Mouse (Mus musculus) left cerebral cortex, postnatal 36 days (tissue): ENCODE measurements around the gene Alkbh2. TPM values are rescaled to one million over a fixed set of nuclear protein-coding genes. Genes with fewer than 3 reads are reported as not detected.

ENCODE experiments used
- DNase-seq, 2 experiments: peaks; one replicate each; pipeline ENCODE4 v3.0.0; 2021 to 2022; ENCODE audit warnings: low spot score in 2 of 2, mixed read lengths in 1 of 2
- intact Hi-C: fragments of 180-260 bp; cut with DNase I; formaldehyde crosslinking; loops from one replicate; pipeline ENCODE4 v1.15.1; 2025
- total RNA-seq, 2 experiments: library from RNA; stranded (reverse); gene quantifications; 2 replicates each; pipeline ENCODE4 v1.2.3; 2021

Gene Alkbh2
- 1 to 10 TPM; 6.0 to 7.4 TPM for total RNA-seq

GRCm38 (mm10) chr5:114127374-114128349 lies at the start of gene Alkbh2:
Gene Alkbh2 (minus strand): TSS chr5:114128218.
- intact Hi-C loops: loop anchor here (2.0 kb wide), 1 partner anchor 27 kb away; no protein-coding TSS in a partner anchor

GRCm38 (mm10) chr5:114176548-114177400 lies 48.8 kb upstream of the Alkbh2 start:
- intact Hi-C loops: loop anchor here (10.0 kb wide), 1 partner anchor 128 kb away; no protein-coding TSS in a partner anchor

More at GRCm38 (mm10) chr5:114127374-114128349, at the start of gene Alkbh2:
- peak; percentile 71 to 77 for DNase-seq

GRCm38 (mm10) chr5:114175596-114176171 lies 47.7 kb upstream of the Alkbh2 start:
- DNase-seq: peak; percentile 56 to 62
- intact Hi-C loops: loop anchor here (10.0 kb wide), 1 partner anchor 129 kb away; no protein-coding TSS in a partner anchor

More at GRCm38 (mm10) chr5:114176548-114177400, 48.8 kb upstream of the Alkbh2 start:
- no peak for DNase-seq

- intact Hi-C loops: loop anchor here (10.0 kb wide), 1 partner anchor 130 kb away; no protein-coding TSS in a partner anchor
- no peak for DNase-seq
These were observed 46.6 kb upstream of the Alkbh2 start for GRCm38 (mm10) chr5:114174639-114175038.

- DNase-seq: no peak
- intact Hi-C loops: loop anchor here (10.0 kb wide), 1 partner anchor 131 kb away; no protein-coding TSS in a partner anchor
These were observed 46.0 kb upstream of the Alkbh2 start for GRCm38 (mm10) chr5:114173877-114174581.

GRCm38 (mm10) chr5:114173458-114173857 lies 45.4 kb upstream of the Alkbh2 start:
- DNase-seq: no peak

GRCm38 (mm10) chr5:114172936-114173335 lies 44.9 kb upstream of the Alkbh2 start:
- intact Hi-C loops: loop anchor here (10.0 kb wide), 1 partner anchor 132 kb away; no protein-coding TSS in a partner anchor
- no peak for DNase-seq

More at GRCm38 (mm10) chr5:114173458-114173857, 45.4 kb upstream of the Alkbh2 start:
- intact Hi-C loops: loop anchor here (10.0 kb wide), 1 partner anchor 131 kb away; no protein-coding TSS in a partner anchor

- no peak for DNase-seq
- intact Hi-C loops: loop anchor here (10.0 kb wide), 1 partner anchor 134 kb away; no protein-coding TSS in a partner anchor
These were observed 42.3 kb upstream of the Alkbh2 start for GRCm38 (mm10) chr5:114170345-114170744.

GRCm38 (mm10) chr5:114163117-114163696 lies 35.2 kb upstream of the Alkbh2 start:
- intact Hi-C loops: no loop called here
- DNase-seq: peak; percentile 22 to 24

- intact Hi-C loops: no loop called here
- DNase-seq: no peak
These were observed 34.2 kb upstream of the Alkbh2 start for GRCm38 (mm10) chr5:114162106-114162815.

- no peak for DNase-seq
- intact Hi-C loops: no loop called here
These were observed 33.4 kb upstream of the Alkbh2 start for GRCm38 (mm10) chr5:114161424-114161823.

- no peak for DNase-seq
- intact Hi-C loops: no loop called here
These were observed 29.2 kb upstream of the Alkbh2 start for GRCm38 (mm10) chr5:114157236-114157635.

- intact Hi-C loops: no loop called here
These were observed 27.3 kb upstream of the Alkbh2 start for GRCm38 (mm10) chr5:114155168-114155933.

GRCm38 (mm10) chr5:114154765-114155164 lies 26.7 kb upstream of the Alkbh2 start:
- intact Hi-C loops: no loop called here
- DNase-seq: no peak

More at GRCm38 (mm10) chr5:114155168-114155933, 27.3 kb upstream of the Alkbh2 start:
- no peak for DNase-seq

- intact Hi-C loops: no loop called here
- DNase-seq: no peak
These were observed 25.5 kb upstream of the Alkbh2 start for GRCm38 (mm10) chr5:114153490-114153889.

GRCm38 (mm10) chr5:114152359-114153092 lies 24.5 kb upstream of the Alkbh2 start:
- no peak for DNase-seq
- intact Hi-C loops: no loop called here
